Mouse (Mus musculus) megakaryocyte progenitor cell, adult 5-6 weeks (primary cell): ENCODE results near the gene Olfr730. TPM values are rescaled to one million over a fixed set of nuclear protein-coding genes. Genes with fewer than 3 reads are reported as not detected.

Experiments used
- ATAC-seq: replicated peaks from 2 replicates; pipeline ENCODE4 v1.8.0; 2016; ENCODE audit warnings: mild to moderate bottlenecking, moderate TSS enrichment, inconsistent platforms; ENCODE audit not compliant: poor library complexity
- total RNA-seq, 2 experiments: library from RNA; stranded (forward) in 1 of 2; stranded (reverse) in 1 of 2; fragments of 157-497, 149-512 nt in 1 of 2; fragments of 200-1000 nt in 1 of 2; gene quantifications; 2 replicates each; pipeline versions ENCODE4 v1.2.3 to v1.2.4; 2015 to 2017

The Olfr730 gene
- total RNA-seq (2015) = not detected in 2 replicates
- not detected in 2 replicates for total RNA-seq (2017)

- no peak for ATAC-seq
Observed at GRCm38 (mm10) chr14:50188098-50188497, at the start of gene Olfr730. Olfr730 (minus strand) TSS chr14:50188198.

- ATAC-seq = no peak
Observed at GRCm38 (mm10) chr14:50152810-50153209, 35.2 kb downstream of the Olfr730 start, which contains the start of gene Olfr729. Olfr729 (minus strand) TSS chr14:50152910.

GRCm38 (mm10) chr14:50142580-50142979, 45.4 kb downstream of the Olfr730 start, which contains the start of gene Olfr728:
Olfr728 (minus strand) TSS chr14:50142680.
- no peak for ATAC-seq

Other genes starting within 250 kb of the Olfr730 start
- gene Olfr724, start 224.9 kb downstream of the Olfr730 start, total RNA-seq (2015) = not detected in 2 replicates
- gene Olfr724, start 224.9 kb downstream of the Olfr730 start, total RNA-seq (2017) = not detected in 2 replicates
- gene Olfr725, start 147.8 kb downstream of the Olfr730 start, total RNA-seq (2015) = not detected in 2 replicates
- not detected in 2 replicates for gene Olfr725, start 147.8 kb downstream of the Olfr730 start, total RNA-seq (2017)
- not detected in 2 replicates for gene Olfr726, start 97.2 kb downstream of the Olfr730 start, total RNA-seq (2015)
- gene Olfr726, start 97.2 kb downstream of the Olfr730 start, total RNA-seq (2017) = not detected in 2 replicates
- gene Olfr727, start 65.0 kb downstream of the Olfr730 start, total RNA-seq (2015) = not detected in 2 replicates
- gene Olfr727, start 65.0 kb downstream of the Olfr730 start, total RNA-seq (2017) = not detected in 2 replicates
- not detected in 2 replicates for gene Olfr728, start 45.5 kb downstream of the Olfr730 start, total RNA-seq (2015)
- not detected in 2 replicates for gene Olfr728, start 45.5 kb downstream of the Olfr730 start, total RNA-seq (2017)
- gene Olfr729, start 35.3 kb downstream of the Olfr730 start, total RNA-seq (2015) = not detected in 2 replicates
- not detected in 2 replicates for gene Olfr729, start 35.3 kb downstream of the Olfr730 start, total RNA-seq (2017)
- not detected in 2 replicates for gene Olfr731, start 53.7 kb upstream of the Olfr730 start, total RNA-seq (2015)
- not detected in 2 replicates for gene Olfr731, start 53.7 kb upstream of the Olfr730 start, total RNA-seq (2017)
- gene Olfr732, start 96.0 kb upstream of the Olfr730 start, total RNA-seq (2015) = not detected in 2 replicates
- not detected in 2 replicates for gene Olfr732, start 96.0 kb upstream of the Olfr730 start, total RNA-seq (2017)
- not detected in 2 replicates for gene Olfr733, start 113.3 kb upstream of the Olfr730 start, total RNA-seq (2015)
- not detected in 2 replicates for gene Olfr733, start 113.3 kb upstream of the Olfr730 start, total RNA-seq (2017)
- gene Olfr734, start 138.6 kb upstream of the Olfr730 start, total RNA-seq (2015) = not detected in 2 replicates
- not detected in 2 replicates for gene Olfr734, start 138.6 kb upstream of the Olfr730 start, total RNA-seq (2017)
- not detected in 2 replicates for gene Olfr735, start 160.7 kb upstream of the Olfr730 start, total RNA-seq (2015)
- gene Olfr735, start 160.7 kb upstream of the Olfr730 start, total RNA-seq (2017) = not detected in 2 replicates
- 0.12 TPM in 1 of 2 replicates, not detected in the other for gene Tlr11, start 169.7 kb upstream of the Olfr730 start, total RNA-seq (2015)
- not detected in 2 replicates for gene Tlr11, start 169.7 kb upstream of the Olfr730 start, total RNA-seq (2017)
- gene Olfr736, start 193.0 kb upstream of the Olfr730 start, total RNA-seq (2015) = not detected in 2 replicates
- not detected in 2 replicates for gene Olfr736, start 193.0 kb upstream of the Olfr730 start, total RNA-seq (2017)
- not detected in 2 replicates for gene Olfr738, start 219.4 kb upstream of the Olfr730 start, total RNA-seq (2015)
- not detected in 2 replicates for gene Olfr738, start 219.4 kb upstream of the Olfr730 start, total RNA-seq (2017)
- gene Olfr739, start 230.4 kb upstream of the Olfr730 start, total RNA-seq (2015) = not detected in 2 replicates
- gene Olfr739, start 230.4 kb upstream of the Olfr730 start, total RNA-seq (2017) = not detected in 2 replicates